Mouse (Mus musculus) CH12.LX (cell line): Measurements from ENCODE around the gene Impdh1. TPM values are rescaled to one million over a fixed set of nuclear protein-coding genes. Genes with fewer than 3 reads are reported as not detected.

Experiments used
- DNase-seq: peaks from one replicate; pipeline ENCODE4 v3.0.0-alpha.2; 2013; ENCODE audit errors: extremely low read depth
- H3K27ac ChIP-seq: 2 replicates; pipeline ENCODE4 v1.5.1; 2012; ENCODE audit warnings: low read depth, mild to moderate bottlenecking, control low read depth, moderate library complexity; ENCODE audit not compliant: insufficient read depth
- H3K27me3 ChIP-seq: replicated peaks from 2 replicates; pipeline ENCODE3; 2012; ENCODE audit warnings: inconsistent platforms
- H3K36me3 ChIP-seq, 2 experiments: replicated peaks in 1 of 2; 2 replicates each; pipeline versions ENCODE3 to v1.6.1; 2012; ENCODE audit warnings: inconsistent platforms in 1 of 2, low read length in 1 of 2, mild to moderate bottlenecking in 1 of 2, mixed read lengths in 1 of 2, moderate library complexity in 1 of 2; ENCODE audit not compliant: control insufficient read depth in 1 of 2, insufficient read depth in 1 of 2
- H3K4me1 ChIP-seq, 2 experiments: 2 replicates each; pipeline ENCODE4 v1.6.1; 2012; ENCODE audit warnings: inconsistent platforms in 1 of 2, moderate library complexity in 1 of 2; ENCODE audit not compliant: insufficient read depth in 2 of 2, control insufficient read depth in 1 of 2
- H3K4me2 ChIP-seq: 2 replicates; pipeline ENCODE4 v1.6.1; 2012; ENCODE audit warnings: low read depth, mild to moderate bottlenecking, control low read depth; ENCODE audit not compliant: poor library complexity, insufficient read depth, severe bottlenecking
- H3K4me3 ChIP-seq, 3 experiments: fragments of 150-350 bp in 1 of 3; sonication (generic) in 1 of 3; replicated peaks in 1 of 3; 2 replicates each; pipeline versions ENCODE3 to v1.5.1; 2011 to 2012; ENCODE audit warnings: low read depth in 2 of 3, low read length in 2 of 3, mild to moderate bottlenecking in 2 of 3, moderate library complexity in 2 of 3, control low read depth in 1 of 3, improper control_type of control experiment in 1 of 3, inconsistent platforms in 1 of 3, mixed read lengths in 1 of 3; ENCODE audit not compliant: poor library complexity in 1 of 3
- H3K79me2 ChIP-seq: replicated peaks from 2 replicates; pipeline ENCODE4 v1.6.1; 2012; ENCODE audit warnings: mild to moderate bottlenecking, moderate library complexity; ENCODE audit not compliant: control insufficient read depth, poor library complexity, insufficient read depth, severe bottlenecking; ENCODE audit errors: extremely low read depth
- H3K9ac ChIP-seq: 2 replicates; pipeline ENCODE4 v1.6.1; 2012; ENCODE audit warnings: low read depth, mild to moderate bottlenecking, control low read depth, moderate library complexity; ENCODE audit not compliant: insufficient read depth
- H3K9me3 ChIP-seq: replicated peaks from 2 replicates; pipeline ENCODE3; 2012; ENCODE audit warnings: low read length, inconsistent platforms, mixed read lengths
- BHLHE40 ChIP-seq: IDR thresholded peaks from 2 replicates; pipeline ENCODE4 v1.6.1; 2011; ENCODE audit warnings: mild to moderate bottlenecking, low read depth, low read length, improper control_type of control experiment
- CHD2 ChIP-seq: IDR thresholded peaks from 2 replicates; pipeline ENCODE4 v1.6.1; 2011; ENCODE audit warnings: low read length, improper control_type of control experiment
- ETS1 ChIP-seq: conservative IDR thresholded peaks from 2 replicates; pipeline ENCODE4 v1.6.1; 2012; ENCODE audit warnings: low read depth, mild to moderate bottlenecking, inconsistent platforms, low read length, improper control_type of control experiment, moderate library complexity
- GABPA ChIP-seq: IDR thresholded peaks from 2 replicates; pipeline ENCODE4 v1.6.1; 2012; ENCODE audit warnings: low read depth, low read length, improper control_type of control experiment, inconsistent platforms; ENCODE audit not compliant: insufficient replicate concordance
- IRF4 ChIP-seq: IDR thresholded peaks from 2 replicates; pipeline ENCODE4 v1.6.1; 2014; ENCODE audit warnings: low read depth, mild to moderate bottlenecking, inconsistent platforms, low read length, improper control_type of control experiment
- JUND ChIP-seq: conservative IDR thresholded peaks from 2 replicates; pipeline ENCODE4 v1.6.1; 2011; ENCODE audit warnings: low read depth, low read length, improper control_type of control experiment
- MAFK ChIP-seq: IDR thresholded peaks from 2 replicates; pipeline ENCODE4 v1.6.1; 2011; ENCODE audit warnings: low read length, improper control_type of control experiment; ENCODE audit not compliant: insufficient replicate concordance
- MEF2A ChIP-seq: IDR thresholded peaks from 2 replicates; pipeline ENCODE4 v1.6.1; 2014; ENCODE audit warnings: low read depth, mild to moderate bottlenecking, inconsistent platforms, low read length, improper control_type of control experiment, borderline replicate concordance
- MXI1 ChIP-seq: IDR thresholded peaks from 2 replicates; pipeline ENCODE4 v1.6.1; 2011; ENCODE audit warnings: mild to moderate bottlenecking, low read depth, low read length, improper control_type of control experiment
- NELFE ChIP-seq: IDR thresholded peaks from 2 replicates; pipeline ENCODE4 v1.6.1; 2011; ENCODE audit warnings: low read depth, low read length, improper control_type of control experiment
- PAX5 ChIP-seq: IDR thresholded peaks from 2 replicates; pipeline ENCODE4 v1.6.1; 2012; ENCODE audit warnings: low read length, inconsistent platforms, mixed read lengths
- POLR2A ChIP-seq: IDR thresholded peaks from 2 replicates; pipeline ENCODE4 v1.6.1; 2011; ENCODE audit warnings: low read depth, mild to moderate bottlenecking, improper control_type of control experiment, low read length
- SIN3A ChIP-seq: IDR thresholded peaks from 2 replicates; pipeline ENCODE4 v1.6.1; 2012; ENCODE audit warnings: low read length, improper control_type of control experiment, inconsistent platforms
- SMC3 ChIP-seq: IDR thresholded peaks from 2 replicates; pipeline ENCODE4 v1.6.1; 2011; ENCODE audit warnings: low read depth, low read length, improper control_type of control experiment
- USF1 ChIP-seq: IDR thresholded peaks from 2 replicates; pipeline ENCODE4 v1.6.1; 2014; ENCODE audit warnings: low read depth, mild to moderate bottlenecking, inconsistent platforms, low read length, improper control_type of control experiment
- ZC3H11A ChIP-seq: IDR thresholded peaks from 2 replicates; pipeline ENCODE4 v1.6.1; 2012; ENCODE audit warnings: low read depth, mild to moderate bottlenecking, inconsistent platforms, low read length, improper control_type of control experiment
- ZMIZ1 ChIP-seq: IDR thresholded peaks from 2 replicates; pipeline ENCODE4 v1.6.1; 2012; ENCODE audit warnings: low read depth, mild to moderate bottlenecking, inconsistent platforms, low read length, improper control_type of control experiment
- dilution Hi-C: fragments of 300-500 bp; cut with MboI; formaldehyde crosslinking; loops from 2 replicates; pipeline ENCODE4 v1.14.3; 2020; ENCODE audit warnings: low sequenced_read_pairs; ENCODE audit not compliant: extremely low pct_unique_long_range_greater_than_20kb, extremely low pct_ligation_motif_present
- in situ Hi-C: fragments of 300-500 bp; cut with MboI; formaldehyde crosslinking; loops from 3 replicates; pipeline ENCODE4 v1.14.3; 2019; ENCODE audit warnings: low sequenced_read_pairs, low pct_ligation_motif_present, low pct_unique_long_range_greater_than_20kb, mixed read lengths
- polyA plus RNA-seq: library from polyadenylated mRNA; unstranded; fragments of >175 nt; gene quantifications from 2 replicates; pipeline ENCODE4 v1.2.1, GENCODE M21; 2012; ENCODE audit warnings: low read depth; ENCODE audit not compliant: insufficient read length
- total RNA-seq, 2 experiments: library from RNA; depleted of rRNA; stranded (reverse); fragments of 300-350 nt in 1 of 2; fragments of >200 nt in 1 of 2; gene quantifications; 2 replicates each; pipeline ENCODE4 v1.2.3; 2012 to 2014

Impdh1 gene
- total and polyA plus RNA-seq, 3 experiments = 3.1 to 19.6 (median 14.9) TPM

GRCm38 (mm10) chr6:29263650-29264455 is 47.7 kb upstream of the Impdh1 start:
- Histone ChIP-seq H3K4me2 (no peak overlapping the region), H3K4me1 (peaks cover 0 to 2% of the 10 kb centered on the region in 2 experiments; a peak in 2 of 4 replicates), H3K27me3 (peaks cover 27% of the 10 kb centered on the region), H3K36me3 (no peaks in the 10 kb centered on the region), H3K4me3 (no peak overlapping the region), H3K9ac (no peak overlapping the region), H3K79me2 (no peaks in the 10 kb centered on the region), H3K9me3 (no peaks in the 10 kb centered on the region), H3K27ac (no peak overlapping the region)
- dilution Hi-C loops (no loop called here), in situ Hi-C loops (no loop called here)
- TF ChIP-seq ETS1 = no peak
- no peak for TF ChIP-seq MXI1
- no peak for DNase-seq

- TF ChIP-seq BHLHE40 (no peak), ZMIZ1 (no peak), PAX5 (no peak), ETS1 (no peak), USF1 (no peak), NELFE (no peak), SIN3A (no peak), MAFK (no peak), GABPA (no peak), POLR2A (no peak), MXI1 (no peak), SMC3 (no peak), IRF4 (no peak), JUND (no peak), ZC3H11A (no peak), MEF2A (no peak), CHD2 (no peak)
- Histone ChIP-seq H3K9me3 (no peaks in the 10 kb centered on the region), H3K4me2 (no peak overlapping the region), H3K27ac (no peak overlapping the region), H3K27me3 (peaks cover 21% of the 10 kb centered on the region), H3K36me3 (no peaks in the 10 kb centered on the region), H3K79me2 (no peaks in the 10 kb centered on the region), H3K9ac (no peak overlapping the region), H3K4me3 (no peak overlapping the region), H3K4me1 (peaks cover 0 to 2% of the 10 kb centered on the region in 2 experiments; a peak in 2 of 4 replicates)
- DNase-seq = no peak
- dilution Hi-C loops (no loop called here), in situ Hi-C loops (no loop called here)
Measured at GRCm38 (mm10) chr6:29261831-29262230, 45.7 kb upstream of the Impdh1 start.
